Comparison of ENCODE assay signal across 15 mouse cellular contexts in the genomic region with DNA sequence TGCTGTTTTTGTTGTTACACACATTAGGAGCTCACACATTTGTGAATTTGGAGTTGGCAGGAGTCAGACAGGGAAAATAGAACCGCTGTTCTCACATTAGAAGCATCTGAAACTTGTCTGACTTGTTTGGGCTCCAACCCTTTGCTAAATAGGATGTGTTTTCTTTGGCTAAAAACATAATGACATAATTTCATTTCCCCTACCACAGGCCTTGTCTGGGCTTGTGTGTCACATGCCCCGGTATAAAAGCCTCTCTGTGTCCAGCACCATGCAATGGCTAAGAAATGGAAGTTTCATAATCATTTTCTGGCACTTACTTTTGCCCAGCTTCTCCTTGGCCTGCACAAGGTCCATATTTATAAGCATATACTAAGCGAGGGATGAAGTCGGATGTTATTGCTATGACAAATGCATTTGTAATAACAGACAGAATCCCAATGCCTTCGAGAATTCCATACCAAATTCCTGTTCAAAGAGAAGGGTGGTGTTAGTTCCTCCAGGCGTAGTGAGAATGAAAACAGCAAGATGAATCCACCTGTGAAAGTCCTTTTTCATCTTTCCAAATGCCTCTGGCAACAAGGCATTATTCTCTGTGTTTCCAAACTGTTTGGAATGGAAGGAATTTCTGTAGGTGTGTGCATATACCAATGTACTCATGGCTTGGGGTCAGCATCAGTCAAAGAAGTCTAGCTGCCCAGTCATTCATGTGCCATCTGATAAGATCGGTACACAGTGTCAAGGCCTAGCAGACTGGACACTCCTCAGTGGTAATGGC.
DNase-seq lines count a peak whose midpoint lies in the region; ATAC-seq and TF ChIP-seq lines count a peak whose summit lies in the region.
"Had no signal": no experiment of that assay in that cellular context is flagged by ENCODE, and none has a peak within 500 bp of the region (broad histone marks: within the 10 kb centered on the region; RNA-seq: fewer than 3 reads in every experiment).

No protein-coding gene starts in this region.

- no peaks in the 10 kb centered on the region for H3K36me3 ChIP-seq in stomach, embryonic 14.5 days (ENCODE audit: control insufficient read depth, insufficient read depth, low read length)
- H3K36me3 ChIP-seq in stomach, postnatal 0 days (ENCODE audit: control insufficient read depth, insufficient read depth, low read length), result no peaks in the 10 kb centered on the region
- no peaks in the 10 kb centered on the region for H3K36me3 ChIP-seq in limb, embryonic 15.5 days
- no peaks in the 10 kb centered on the region for H3K36me3 ChIP-seq in forebrain, embryonic 10.5 days (replicated peaks)
- H3K36me3 ChIP-seq: liver, embryonic 12.5 days; midbrain, embryonic 12.5 days had no signal

- intact Hi-C loops in heart, postnatal 25 days (cut with DNase I), result no loop called here

- no peak overlapping the region for H3K9ac ChIP-seq in stomach, embryonic 14.5 days (replicated peaks; ENCODE audit: low read depth, low read length)
- no peak overlapping the region for H3K9ac ChIP-seq in stomach, postnatal 0 days (ENCODE audit: low read length)
- no peak overlapping the region for H3K9ac ChIP-seq in limb, embryonic 15.5 days
- H3K9ac ChIP-seq: liver, embryonic 12.5 days; midbrain, embryonic 12.5 days had no signal

- no peak overlapping the region for H3K4me3 ChIP-seq in stomach, embryonic 14.5 days (ENCODE audit: low read depth, low read length)
- no peak overlapping the region for H3K4me3 ChIP-seq in stomach, postnatal 0 days (ENCODE audit: low read depth, low read length)
- no peak overlapping the region for H3K4me3 ChIP-seq in limb, embryonic 15.5 days
- H3K4me3 ChIP-seq in forebrain, embryonic 10.5 days, result no peak overlapping the region
- H3K4me3 ChIP-seq: liver, embryonic 12.5 days; midbrain, embryonic 12.5 days had no signal

- 0 out of 2 replicates have a peak, but pooled peaks have one; percentile 53 for ATAC-seq in stomach, embryonic 14.5 days (ENCODE audit: insufficient number of reproducible peaks, insufficient read depth, low FRiP score, low read depth)
- no peak for ATAC-seq in stomach, postnatal 0 days (ENCODE audit: low FRiP score, low TSS enrichment)
- ATAC-seq in limb, embryonic 15.5 days (ENCODE audit: insufficient number of reproducible peaks, low FRiP score, low TSS enrichment, low read depth), result 0 out of 2 replicates have a peak, but pooled peaks have one; percentile 48
- ATAC-seq: liver, embryonic 12.5 days had no signal

- no peak overlapping the region for H3K27ac ChIP-seq in stomach, embryonic 14.5 days (ENCODE audit: low read length)
- no peak overlapping the region for H3K27ac ChIP-seq in stomach, postnatal 0 days (replicated peaks)
- no peak overlapping the region for H3K27ac ChIP-seq in limb, embryonic 15.5 days
- H3K27ac ChIP-seq in forebrain, embryonic 10.5 days, result no peak overlapping the region
- H3K27ac ChIP-seq: liver, embryonic 12.5 days; macrophage; midbrain, embryonic 12.5 days had no signal

- H3K9me3 ChIP-seq in stomach, embryonic 14.5 days (ENCODE audit: control insufficient read depth, low read depth, low read length), result no peaks in the 10 kb centered on the region
- no peaks in the 10 kb centered on the region for H3K9me3 ChIP-seq in stomach, postnatal 0 days (ENCODE audit: control insufficient read depth, low read length)
- H3K9me3 ChIP-seq in limb, embryonic 15.5 days, result no peaks in the 10 kb centered on the region
- no peaks in the 10 kb centered on the region for H3K9me3 ChIP-seq in forebrain, embryonic 10.5 days
- H3K9me3 ChIP-seq: liver, embryonic 12.5 days; midbrain, embryonic 12.5 days had no signal

- no peak for TF ChIP-seq CTCF in stomach, postnatal 0 days (IDR thresholded peaks at IDR 0.05; ENCODE audit: low read depth)

- 68% methylated on average over 7 of the region's 7 CpGs for WGBS in stomach, embryonic 14.5 days
- WGBS in stomach, postnatal 0 days, result 48% methylated on average over 7 of the region's 7 CpGs
- 62% methylated on average over 7 of the region's 7 CpGs for WGBS in limb, embryonic 15.5 days
- 82% methylated on average over 7 of the region's 7 CpGs for WGBS in forebrain, embryonic 10.5 days

- no peak for TF ChIP-seq EP300 in stomach, postnatal 0 days (optimal IDR thresholded peaks at IDR 0.05)

- H3K4me1 ChIP-seq in stomach, embryonic 14.5 days (ENCODE audit: control insufficient read depth, insufficient read depth, low read length), result no peaks in the 10 kb centered on the region
- no peaks in the 10 kb centered on the region for H3K4me1 ChIP-seq in stomach, postnatal 0 days (replicated peaks; ENCODE audit: control insufficient read depth, insufficient read depth)
- no peaks in the 10 kb centered on the region for H3K4me1 ChIP-seq in limb, embryonic 15.5 days
- no peaks in the 10 kb centered on the region for H3K4me1 ChIP-seq in forebrain, embryonic 10.5 days
- H3K4me1 ChIP-seq: liver, embryonic 12.5 days; midbrain, embryonic 12.5 days had no signal

- no peak overlapping the region for H3K4me2 ChIP-seq in stomach, embryonic 14.5 days (replicated peaks; ENCODE audit: low read depth, low read length)
- no peak overlapping the region for H3K4me2 ChIP-seq in stomach, postnatal 0 days (replicated peaks; ENCODE audit: low read depth)
- no peak overlapping the region for H3K4me2 ChIP-seq in limb, embryonic 15.5 days
- H3K4me2 ChIP-seq: liver, embryonic 12.5 days; midbrain, embryonic 12.5 days had no signal

- peak; percentile 38 to 48 for DNase-seq in heart, adult 18-20 months
- no peak for DNase-seq in heart, postnatal 25 days (ENCODE audit: low spot score)
- no peak for DNase-seq in stomach, postnatal 0 days (ENCODE audit: low spot score)
- DNase-seq in fibroblast of lung, adult 2 months (ENCODE audit: low read depth), result peak; percentile 89
- DNase-seq in c-Kit-positive CD71-positive TER-119-positive erythroid progenitor cells, embryonic 14.5 days (ENCODE audit: low spot score), result no peak
- no peak for DNase-seq in forebrain, embryonic 10.5 days (ENCODE audit: extremely low spot score, low spot score)
- DNase-seq: cerebellum, adult 18-20 months; gastrocnemius, postnatal 14 days; spleen, adult 18-20 months; thymus, postnatal 14 days had no signal

- no peaks in the 10 kb centered on the region for H3K27me3 ChIP-seq in stomach, embryonic 14.5 days (ENCODE audit: control insufficient read depth, insufficient read depth, low read length)
- no peaks in the 10 kb centered on the region for H3K27me3 ChIP-seq in stomach, postnatal 0 days (ENCODE audit: control insufficient read depth, insufficient read depth, low read length)
- H3K27me3 ChIP-seq in limb, embryonic 15.5 days, result no peaks in the 10 kb centered on the region
- H3K27me3 ChIP-seq in forebrain, embryonic 10.5 days (ENCODE audit: poor library complexity, severe bottlenecking), result no peaks in the 10 kb centered on the region
- H3K27me3 ChIP-seq: liver, embryonic 12.5 days; midbrain, embryonic 12.5 days had no signal

Comparison
In these comparisons a context has a peak if more than half of its experiments do, and no peak if none do; other contexts are left out.
1. DNase-seq: peak in heart, adult 18-20 months (2 of 2) and fibroblast of lung, adult 2 months (single experiment); none in heart, postnatal 25 days (single experiment), stomach, postnatal 0 days (single experiment), c-Kit-positive CD71-positive TER-119-positive erythroid progenitor cells, embryonic 14.5 days (single experiment) and forebrain, embryonic 10.5 days (single experiment).